Mouse (Mus musculus): ENCODE data around the gene Fam3b. TPM values are rescaled to one million over a fixed set of nuclear protein-coding genes. Genes with fewer than 3 reads are reported as not detected.

Fam3b gene
- polyA plus RNA-seq, 1 experiment from 2014 or later, result not detected

DNA sequence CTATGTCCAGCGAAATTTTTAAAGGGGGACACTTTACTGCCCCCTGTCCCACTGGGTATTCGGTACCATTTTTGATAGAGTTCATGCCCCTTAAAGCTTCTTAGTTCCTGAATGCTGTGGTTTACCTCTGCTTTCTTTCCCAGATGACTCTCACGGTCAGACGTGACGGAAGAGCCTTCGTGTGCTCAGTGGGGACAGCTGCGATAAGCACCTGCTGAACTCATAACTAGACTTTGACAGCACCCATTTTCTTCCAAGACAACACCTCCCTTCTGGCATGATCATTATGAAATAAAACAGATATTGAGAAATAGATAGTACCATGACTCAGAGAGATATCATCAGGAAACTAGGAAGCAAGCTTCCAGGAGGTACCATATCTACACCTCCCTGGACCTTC is 15.2 kb downstream of the Fam3b start:
- Histone ChIP-seq H3K27ac (ENCODE audit: low read depth, low read length) (no peak overlapping the region), H3K9me3 (ENCODE audit: control insufficient read depth, low read length) (no peaks in the 10 kb centered on the region), H3K9ac (ENCODE audit: low read depth, low read length) (no peak overlapping the region), H3K4me1 (ENCODE audit: control insufficient read depth, insufficient read depth, low read depth, low read length) (no peaks in the 10 kb centered on the region), H3K4me2 (ENCODE audit: low read length) (no peak overlapping the region), H3K27me3 (replicated peaks; ENCODE audit: control insufficient read depth, insufficient read depth, low read length) (no peaks in the 10 kb centered on the region), H3K36me3 (ENCODE audit: control insufficient read depth, insufficient read depth, low read length) (no peaks in the 10 kb centered on the region), H3K4me3 (ENCODE audit: low read length) (no peak overlapping the region)
- ATAC-seq, result no peak
- WGBS, result 94% methylated on average over 7 of the region's 7 CpGs

DNA sequence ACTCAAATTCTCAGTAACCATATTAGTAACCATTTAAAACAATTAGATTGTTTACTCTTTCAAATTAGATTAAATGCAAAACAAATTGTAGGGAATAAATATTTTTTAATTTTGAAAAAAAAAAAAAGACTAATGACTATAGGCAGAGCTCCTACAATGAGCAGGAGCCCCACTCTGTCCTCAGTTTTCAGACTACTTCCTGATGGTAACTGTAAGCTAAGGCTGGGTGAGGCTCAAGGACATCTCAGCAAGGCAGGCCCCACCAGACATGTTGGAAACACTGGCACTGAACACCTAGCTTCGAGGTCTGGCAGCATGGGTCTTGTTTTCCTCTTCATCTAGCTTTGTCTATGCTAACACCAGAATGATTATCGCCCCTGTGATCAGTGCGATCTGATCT is 16.5 kb downstream of the Fam3b start:
- no peaks in the 10 kb centered on the region for H3K27me3 ChIP-seq (replicated peaks; ENCODE audit: control insufficient read depth, insufficient read depth, low read length)
- ATAC-seq, result no peak
- H3K36me3 ChIP-seq (ENCODE audit: control insufficient read depth, insufficient read depth, low read length), result no peaks in the 10 kb centered on the region
- no peak overlapping the region for H3K9ac ChIP-seq (ENCODE audit: low read depth, low read length)
- no peaks in the 10 kb centered on the region for H3K4me1 ChIP-seq (ENCODE audit: control insufficient read depth, insufficient read depth, low read depth, low read length)
- no peak overlapping the region for H3K27ac ChIP-seq (ENCODE audit: low read depth, low read length)
- no peak overlapping the region for H3K4me2 ChIP-seq (ENCODE audit: low read length)
- H3K4me3 ChIP-seq (ENCODE audit: low read length), result no peak overlapping the region
- WGBS, result 93% methylated on average over 3 of the region's 3 CpGs
- H3K9me3 ChIP-seq (ENCODE audit: control insufficient read depth, low read length), result no peaks in the 10 kb centered on the region

DNA sequence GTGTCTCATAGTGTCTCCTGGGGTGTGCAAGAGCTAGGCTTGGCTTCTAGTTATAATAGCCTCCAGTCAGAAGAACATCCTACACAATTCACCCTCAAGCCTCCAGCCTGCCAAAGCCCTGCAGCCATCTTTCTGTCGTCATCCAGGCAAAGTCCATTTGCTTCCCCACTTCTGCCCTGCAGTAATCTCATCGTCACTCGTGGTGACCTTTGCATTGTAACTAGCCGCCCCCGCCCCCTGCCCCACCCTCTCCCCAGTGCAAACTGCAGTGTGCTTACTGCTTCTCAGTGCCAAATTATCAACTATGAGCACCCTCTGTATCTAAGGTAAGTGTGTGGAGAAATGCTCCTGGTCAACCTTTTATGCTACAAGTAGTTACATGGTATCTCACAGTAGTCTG is 16.9 kb downstream of the Fam3b start:
- Histone ChIP-seq H3K9me3 (ENCODE audit: control insufficient read depth, low read length) (no peaks in the 10 kb centered on the region), H3K4me1 (ENCODE audit: control insufficient read depth, insufficient read depth, low read depth, low read length) (no peaks in the 10 kb centered on the region), H3K27me3 (replicated peaks; ENCODE audit: control insufficient read depth, insufficient read depth, low read length) (no peaks in the 10 kb centered on the region), H3K4me3 (ENCODE audit: low read length) (no peak overlapping the region), H3K36me3 (ENCODE audit: control insufficient read depth, insufficient read depth, low read length) (no peaks in the 10 kb centered on the region), H3K4me2 (ENCODE audit: low read length) (no peak overlapping the region), H3K9ac (ENCODE audit: low read depth, low read length) (no peak overlapping the region), H3K27ac (ENCODE audit: low read depth, low read length) (no peak overlapping the region)
- ATAC-seq, result no peak
- 61% methylated on average over 5 of the region's 5 CpGs for WGBS

DNA sequence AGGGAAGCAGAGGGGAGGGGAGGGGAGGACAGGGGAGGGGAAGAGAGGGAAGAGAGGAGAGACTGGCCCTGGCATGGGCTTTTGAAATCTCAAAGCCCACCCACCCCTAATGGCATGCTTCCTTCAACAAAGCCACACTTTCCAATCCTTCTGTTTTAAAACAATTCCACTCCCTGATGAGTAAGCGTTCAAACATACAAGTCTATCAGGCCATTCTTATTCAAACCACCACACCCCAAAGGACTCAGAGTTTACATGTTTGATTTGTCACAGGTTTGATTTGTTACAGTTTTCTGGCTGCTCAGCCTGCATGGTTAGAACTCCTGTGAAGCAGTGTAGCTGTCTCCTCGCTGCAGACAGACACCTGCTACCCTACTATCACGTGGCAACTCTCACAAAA is 18.6 kb downstream of the Fam3b start:
- ATAC-seq, result no peak
- no peaks in the 10 kb centered on the region for H3K9me3 ChIP-seq (ENCODE audit: control insufficient read depth, low read length)

DNA sequence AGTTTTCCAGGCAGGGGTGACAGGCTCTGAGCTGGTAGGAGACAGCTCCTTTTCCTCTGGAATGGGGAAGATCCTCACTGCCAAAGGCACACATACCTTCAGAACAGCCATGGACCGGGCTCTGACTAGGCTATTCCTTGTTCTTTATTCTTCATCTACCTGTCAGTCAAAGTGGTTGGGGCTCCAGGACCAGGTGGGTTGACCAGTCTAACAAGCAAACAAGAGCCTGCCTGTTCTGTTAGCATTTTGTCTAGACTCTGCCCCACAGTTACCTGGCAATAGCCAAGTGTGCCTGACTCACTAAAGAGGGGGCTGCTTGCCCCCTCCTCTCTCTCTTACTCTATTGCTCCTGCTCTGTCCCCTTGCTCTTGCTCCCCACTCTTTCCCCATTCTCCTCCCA is 22.2 kb downstream of the Fam3b start:
- Histone ChIP-seq H3K27me3 (replicated peaks; ENCODE audit: control insufficient read depth, insufficient read depth, low read length) (no peaks in the 10 kb centered on the region), H3K36me3 (ENCODE audit: control insufficient read depth, insufficient read depth, low read length) (no peaks in the 10 kb centered on the region), H3K4me1 (ENCODE audit: control insufficient read depth, insufficient read depth, low read depth, low read length) (no peaks in the 10 kb centered on the region), H3K4me2 (ENCODE audit: low read length) (no peak overlapping the region), H3K9me3 (ENCODE audit: control insufficient read depth, low read length) (no peaks in the 10 kb centered on the region), H3K4me3 (ENCODE audit: low read length) (no peak overlapping the region), H3K9ac (ENCODE audit: low read depth, low read length) (no peak overlapping the region), H3K27ac (ENCODE audit: low read depth, low read length) (no peak overlapping the region)
- 100% methylated on average over 1 of the region's 1 CpGs for WGBS
- ATAC-seq, result no peak

More for the DNA sequence above, 18.6 kb downstream of the Fam3b start:
- no peak overlapping the region for H3K9ac ChIP-seq (ENCODE audit: low read depth, low read length)
- WGBS, result 39% methylated on average over 3 of the region's 3 CpGs
- no peak overlapping the region for H3K27ac ChIP-seq (ENCODE audit: low read depth, low read length)
- H3K4me3 ChIP-seq (ENCODE audit: low read length), result no peak overlapping the region
- H3K4me2 ChIP-seq (ENCODE audit: low read length), result no peak overlapping the region
- H3K36me3 ChIP-seq (ENCODE audit: control insufficient read depth, insufficient read depth, low read length), result no peaks in the 10 kb centered on the region
- no peaks in the 10 kb centered on the region for H3K27me3 ChIP-seq (replicated peaks; ENCODE audit: control insufficient read depth, insufficient read depth, low read length)
- H3K4me1 ChIP-seq (ENCODE audit: control insufficient read depth, insufficient read depth, low read depth, low read length), result no peaks in the 10 kb centered on the region

DNA sequence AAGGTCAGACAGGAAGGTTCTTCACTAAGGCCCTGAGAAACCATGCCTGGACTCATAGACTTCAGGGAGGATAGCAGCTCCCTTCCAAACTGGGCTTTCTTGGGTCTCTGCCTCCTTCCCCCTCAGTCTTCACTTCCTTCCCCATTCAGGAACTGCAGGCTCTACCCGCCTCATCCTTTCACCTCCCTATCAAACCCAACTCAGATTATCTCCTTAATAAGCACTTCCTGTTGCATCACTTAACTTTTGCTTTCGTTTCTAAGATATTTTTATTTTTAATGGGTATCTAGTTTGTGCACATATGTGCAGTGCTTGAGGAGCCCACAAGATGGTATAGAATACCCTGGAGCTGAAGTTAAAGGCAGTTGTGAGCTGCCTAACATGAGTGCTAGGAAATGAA is 36.0 kb downstream of the Fam3b start:
- 79% methylated on average over 2 of the region's 2 CpGs for WGBS
- no peak for ATAC-seq
- Histone ChIP-seq H3K4me2 (ENCODE audit: low read length) (no peak overlapping the region), H3K4me1 (ENCODE audit: control insufficient read depth, insufficient read depth, low read depth, low read length) (no peaks in the 10 kb centered on the region), H3K36me3 (ENCODE audit: control insufficient read depth, insufficient read depth, low read length) (no peaks in the 10 kb centered on the region), H3K27ac (ENCODE audit: low read depth, low read length) (no peak overlapping the region), H3K27me3 (replicated peaks; ENCODE audit: control insufficient read depth, insufficient read depth, low read length) (no peaks in the 10 kb centered on the region), H3K4me3 (ENCODE audit: low read length) (no peak overlapping the region), H3K9ac (ENCODE audit: low read depth, low read length) (no peak overlapping the region), H3K9me3 (ENCODE audit: control insufficient read depth, low read length) (no peaks in the 10 kb centered on the region)

GRCm38 (mm10) chr16:97476524-97476923 is 38.1 kb downstream of the Fam3b start:
- H3K27ac ChIP-seq (ENCODE audit: low read depth, low read length), result no peak overlapping the region
- no peak overlapping the region for H3K9ac ChIP-seq (ENCODE audit: low read depth, low read length)
- H3K4me2 ChIP-seq (ENCODE audit: low read length), result no peak overlapping the region
- ATAC-seq, result no peak
- no peak overlapping the region for H3K4me3 ChIP-seq (ENCODE audit: low read length)
- 80% methylated on average over 1 of the region's 1 CpGs for WGBS
- no peaks in the 10 kb centered on the region for H3K27me3 ChIP-seq (replicated peaks; ENCODE audit: control insufficient read depth, insufficient read depth, low read length)
- H3K36me3 ChIP-seq (ENCODE audit: control insufficient read depth, insufficient read depth, low read length), result no peaks in the 10 kb centered on the region
- H3K4me1 ChIP-seq (ENCODE audit: control insufficient read depth, insufficient read depth, low read depth, low read length), result no peaks in the 10 kb centered on the region
- no peaks in the 10 kb centered on the region for H3K9me3 ChIP-seq (ENCODE audit: control insufficient read depth, low read length)

GRCm38 (mm10) chr16:97475581-97475980 is 39.0 kb downstream of the Fam3b start:
- Histone ChIP-seq H3K36me3 (ENCODE audit: control insufficient read depth, insufficient read depth, low read length) (no peaks in the 10 kb centered on the region), H3K4me1 (ENCODE audit: control insufficient read depth, insufficient read depth, low read depth, low read length) (no peaks in the 10 kb centered on the region), H3K4me2 (ENCODE audit: low read length) (no peak overlapping the region), H3K9ac (ENCODE audit: low read depth, low read length) (no peak overlapping the region), H3K4me3 (ENCODE audit: low read length) (no peak overlapping the region), H3K9me3 (ENCODE audit: control insufficient read depth, low read length) (no peaks in the 10 kb centered on the region), H3K27me3 (replicated peaks; ENCODE audit: control insufficient read depth, insufficient read depth, low read length) (no peaks in the 10 kb centered on the region), H3K27ac (ENCODE audit: low read depth, low read length) (no peak overlapping the region)
- ATAC-seq, result no peak
- WGBS, result 89% methylated on average over 3 of the region's 3 CpGs

DNA sequence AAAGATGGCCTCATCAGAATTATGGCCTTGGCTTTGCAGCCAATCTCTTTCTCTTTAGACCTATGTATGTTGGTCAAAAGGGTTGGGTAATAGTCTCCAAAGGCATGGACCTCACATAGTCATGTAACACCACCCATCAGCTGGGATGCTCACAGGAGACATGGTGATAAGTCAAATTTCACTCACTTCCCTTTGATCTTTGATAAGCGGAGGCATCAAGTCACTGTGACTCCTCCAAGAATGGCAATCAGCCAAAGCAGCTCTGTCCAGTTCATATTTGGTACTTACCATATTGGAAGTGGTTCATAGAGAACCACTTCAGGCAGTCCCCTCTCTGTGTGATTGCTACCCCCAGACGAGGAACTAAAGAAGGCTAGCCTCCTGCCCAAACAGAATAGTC is 39.9 kb downstream of the Fam3b start:
- H3K9ac ChIP-seq (ENCODE audit: low read depth, low read length), result no peak overlapping the region
- H3K36me3 ChIP-seq (ENCODE audit: control insufficient read depth, insufficient read depth, low read length), result no peaks in the 10 kb centered on the region
- no peaks in the 10 kb centered on the region for H3K4me1 ChIP-seq (ENCODE audit: control insufficient read depth, insufficient read depth, low read depth, low read length)
- no peaks in the 10 kb centered on the region for H3K27me3 ChIP-seq (replicated peaks; ENCODE audit: control insufficient read depth, insufficient read depth, low read length)
- no peak for ATAC-seq
- H3K4me2 ChIP-seq (ENCODE audit: low read length), result no peak overlapping the region
- no peaks in the 10 kb centered on the region for H3K9me3 ChIP-seq (ENCODE audit: control insufficient read depth, low read length)
- whole genome bisulfite sequencing, result 83% methylated on average over 2 of the region's 2 CpGs
- H3K4me3 ChIP-seq (ENCODE audit: low read length), result no peak overlapping the region
- no peak overlapping the region for H3K27ac ChIP-seq (ENCODE audit: low read depth, low read length)
